Mouse (Mus musculus) thymus, adult 2 months (tissue): Measurements from ENCODE around the gene Gcn1l1.

Experiments used
- CTCF ChIP-seq: fragments of 200-500 bp; IDR thresholded peaks from 2 replicates; pipeline ENCODE4 v1.5.1; 2012; ENCODE audit warnings: mild to moderate bottlenecking, control low read depth, low read length, moderate library complexity, borderline replicate concordance; ENCODE audit not compliant: control insufficient read depth, poor library complexity, insufficient read depth; ENCODE audit errors: extremely low read depth
- POLR2A ChIP-seq: fragments of 200-500 bp; IDR thresholded peaks from 2 replicates; pipeline ENCODE4 v1.6.1; 2012; ENCODE audit warnings: mild to moderate bottlenecking, low read length, control low read depth, moderate library complexity; ENCODE audit not compliant: control insufficient read depth, poor library complexity, insufficient read depth; ENCODE audit errors: extremely low read depth

- TF ChIP-seq CTCF (no peak), POLR2A (no peak)
Measured at GRCm38 (mm10) chr5:115611566-115611965, 46.5 kb downstream of the Gcn1l1 start.
